ENCODE assay signal across 11 mouse cellular contexts in genomic region chr6:117032042-117032746, GRCm38 (mm10).
DNase-seq lines count a peak whose midpoint lies in the region; ATAC-seq and TF ChIP-seq lines count a peak whose summit lies in the region.
"Had no signal": no experiment of that assay in that cellular context is flagged by ENCODE, and none has a peak within 500 bp of the region (broad histone marks: within the 10 kb centered on the region; RNA-seq: fewer than 3 reads in every experiment).

No protein-coding gene starts in this region.

- WGBS in heart, adult 2 months: 64% methylated on average over 8 of the region's 8 CpGs
- WGBS in limb, embryonic 14.5 days: 46% methylated on average over 8 of the region's 8 CpGs
- WGBS in limb, embryonic 10.5 days: 63% methylated on average over 8 of the region's 8 CpGs
- 39% methylated on average over 8 of the region's 8 CpGs for WGBS in intestine, embryonic 15.5 days

- no peak for TF ChIP-seq CTCF in heart, adult 2 months (IDR thresholded peaks at IDR 0.05)

- TF ChIP-seq POLR2A in heart, adult 2 months (IDR thresholded peaks at IDR 0.05; ENCODE audit: insufficient read depth, low read depth, low read length): no peak
- TF ChIP-seq POLR2A in limb, embryonic 14.5 days (IDR thresholded peaks at IDR 0.05; ENCODE audit: borderline replicate concordance, extremely low read depth, insufficient read depth, insufficient read length): no peak

- H3K4me3 ChIP-seq in heart, adult 2 months: no peak overlapping the region
- no peak overlapping the region for H3K4me3 ChIP-seq in limb, embryonic 14.5 days (replicated peaks; ENCODE audit: low read length)
- no peak overlapping the region for H3K4me3 ChIP-seq in limb, embryonic 10.5 days
- H3K4me3 ChIP-seq in intestine, embryonic 15.5 days (replicated peaks): no peak overlapping the region
- H3K4me3 ChIP-seq: kidney, embryonic 15.5 days; limb, embryonic 12.5 days had no signal

- H3K27me3 ChIP-seq in heart, adult 2 months (ENCODE audit: control insufficient read depth, insufficient read depth, low read length): no peaks in the 10 kb centered on the region
- no peaks in the 10 kb centered on the region for H3K27me3 ChIP-seq in limb, embryonic 14.5 days (ENCODE audit: control insufficient read depth, insufficient read depth, low read length)
- H3K27me3 ChIP-seq in limb, embryonic 10.5 days (ENCODE audit: low read depth, poor library complexity, severe bottlenecking): no peaks in the 10 kb centered on the region
- H3K27me3 ChIP-seq in intestine, embryonic 15.5 days (replicated peaks): no peaks in the 10 kb centered on the region
- H3K27me3 ChIP-seq: kidney, embryonic 15.5 days; limb, embryonic 12.5 days had no signal

- H3K4me1 ChIP-seq in heart, adult 2 months (ENCODE audit: control insufficient read depth, insufficient read depth, low read length): no peaks in the 10 kb centered on the region
- H3K4me1 ChIP-seq in limb, embryonic 14.5 days (ENCODE audit: control insufficient read depth, insufficient read depth, low read length): no peaks in the 10 kb centered on the region
- no peaks in the 10 kb centered on the region for H3K4me1 ChIP-seq in limb, embryonic 10.5 days
- 0 out of 2 replicates have a peak, but pooled peaks cover 4% of the 10 kb centered on the region for H3K4me1 ChIP-seq in intestine, embryonic 15.5 days (replicated peaks)
- H3K4me1 ChIP-seq: kidney, embryonic 15.5 days; limb, embryonic 12.5 days had no signal

- no peak for ATAC-seq in limb, embryonic 14.5 days (ENCODE audit: low FRiP score, low read depth)
- peak; percentile 87 for ATAC-seq in intestine, embryonic 15.5 days

- no peaks in the 10 kb centered on the region for H3K9me3 ChIP-seq in limb, embryonic 14.5 days (ENCODE audit: control insufficient read depth, low read length)
- no peaks in the 10 kb centered on the region for H3K9me3 ChIP-seq in limb, embryonic 10.5 days (replicated peaks)
- H3K9me3 ChIP-seq in intestine, embryonic 15.5 days: no peaks in the 10 kb centered on the region
- H3K9me3 ChIP-seq: kidney, embryonic 15.5 days; limb, embryonic 12.5 days had no signal

- intact Hi-C loops in heart, adult 2 months (cut with DNase I): no loop called here

- no peak for TF ChIP-seq EP300 in heart, adult 2 months (IDR thresholded peaks at IDR 0.05; ENCODE audit: insufficient read depth, low read depth, low read length)

- DNase-seq in heart, adult 18-20 months: peak; percentile 6 to 10
- DNase-seq in heart, adult 2 months: no peak
- DNase-seq in limb, embryonic 14.5 days (ENCODE audit: low spot score): peak; percentile 61
- no peak for DNase-seq in limb, embryonic 10.5 days (ENCODE audit: low spot score)
- peak; percentile 19 for DNase-seq in NIH3T3 (ENCODE audit: low read depth)
- DNase-seq in testis, postnatal 10 days (ENCODE audit: low spot score): no peak
- DNase-seq: spleen, adult 18-20 months; thymus, adult 18-20 months had no signal

- no peak overlapping the region for H3K4me2 ChIP-seq in limb, embryonic 14.5 days (replicated peaks; ENCODE audit: low read depth, low read length, severe bottlenecking)
- H3K4me2 ChIP-seq in intestine, embryonic 15.5 days (replicated peaks): no peak overlapping the region
- H3K4me2 ChIP-seq: kidney, embryonic 15.5 days; limb, embryonic 12.5 days had no signal

- no peak overlapping the region for H3K9ac ChIP-seq in heart, adult 2 months (ENCODE audit: low read depth, low read length)
- no peak overlapping the region for H3K9ac ChIP-seq in limb, embryonic 14.5 days (ENCODE audit: low read depth, low read length, severe bottlenecking)
- H3K9ac ChIP-seq in intestine, embryonic 15.5 days: no peak overlapping the region
- H3K9ac ChIP-seq: kidney, embryonic 15.5 days; limb, embryonic 12.5 days had no signal

- no peak overlapping the region for H3K27ac ChIP-seq in heart, adult 2 months
- H3K27ac ChIP-seq in limb, embryonic 14.5 days (replicated peaks; ENCODE audit: low read depth, low read length): no peak overlapping the region
- no peak overlapping the region for H3K27ac ChIP-seq in limb, embryonic 10.5 days
- H3K27ac ChIP-seq in intestine, embryonic 15.5 days: no peak overlapping the region
- H3K27ac ChIP-seq: kidney, embryonic 15.5 days; limb, embryonic 12.5 days had no signal

- no peaks in the 10 kb centered on the region for H3K36me3 ChIP-seq in heart, adult 2 months (ENCODE audit: control insufficient read depth, insufficient read depth, low read length)
- H3K36me3 ChIP-seq in limb, embryonic 14.5 days (ENCODE audit: control insufficient read depth, insufficient read depth, low read length): no peaks in the 10 kb centered on the region
- no peaks in the 10 kb centered on the region for H3K36me3 ChIP-seq in limb, embryonic 10.5 days
- no peaks in the 10 kb centered on the region for H3K36me3 ChIP-seq in intestine, embryonic 15.5 days
- H3K36me3 ChIP-seq: kidney, embryonic 15.5 days; limb, embryonic 12.5 days had no signal

- H3K79me2 ChIP-seq in heart, adult 2 months (replicated peaks; ENCODE audit: control insufficient read depth, insufficient read depth, low read length): no peaks in the 10 kb centered on the region

Comparison
In these comparisons a context has a peak if more than half of its experiments do, and no peak if none do; other contexts are left out.
1. DNase-seq: peak in heart, adult 18-20 months (2 of 2), limb, embryonic 14.5 days (single experiment) and NIH3T3 (single experiment); none in heart, adult 2 months (0 of 2), limb, embryonic 10.5 days (single experiment) and testis, postnatal 10 days (single experiment).